17 mouse cellular contexts compared by ENCODE assay signal in the genomic region with DNA sequence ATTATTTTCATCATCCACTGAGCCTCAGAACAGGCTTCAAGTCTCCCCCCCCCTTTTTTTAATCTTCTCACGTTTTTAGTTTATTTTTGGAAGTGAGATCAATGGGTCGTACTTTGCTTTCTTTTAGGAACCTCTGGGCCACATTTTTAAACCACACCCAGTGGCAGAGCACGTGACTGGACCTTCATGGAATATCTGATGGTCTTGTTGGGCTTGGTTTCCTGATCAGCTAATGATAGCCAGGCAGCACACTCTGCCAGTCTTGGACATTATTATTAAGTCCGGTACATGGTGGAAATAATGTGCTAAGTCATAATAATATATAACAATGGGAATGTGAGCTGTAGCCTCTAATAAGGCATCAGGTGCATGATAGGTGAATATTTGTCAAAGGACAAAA.
A peak's percentile ranks its signal among the peaks of the same experiment; 100 is the strongest.
DNase-seq lines count a peak whose midpoint lies in the region; ATAC-seq and TF ChIP-seq lines count a peak whose summit lies in the region.
"Had no signal": no experiment of that assay in that cellular context is flagged by ENCODE, and none has a peak within 500 bp of the region (broad histone marks: within the 10 kb centered on the region; RNA-seq: fewer than 3 reads in every experiment).

No protein-coding gene starts in this region.

- H3K9ac ChIP-seq in lung, postnatal 0 days (replicated peaks; ENCODE audit: low read depth), result no peak overlapping the region
- H3K9ac ChIP-seq in intestine, embryonic 16.5 days (ENCODE audit: low read depth, low read length), result no peak overlapping the region
- H3K9ac ChIP-seq: embryonic facial prominence, embryonic 15.5 days; hindbrain, embryonic 15.5 days had no signal

- no peak for TF ChIP-seq POLR2A in lung, adult 2 months (IDR thresholded peaks at IDR 0.05; ENCODE audit: borderline replicate concordance, extremely low read depth, low read depth, low read length)

- H3K27me3 ChIP-seq in lung, postnatal 0 days (replicated peaks; ENCODE audit: insufficient read depth, low read length), result no peaks in the 10 kb centered on the region
- no peaks in the 10 kb centered on the region for H3K27me3 ChIP-seq in intestine, embryonic 16.5 days (replicated peaks; ENCODE audit: control insufficient read depth, insufficient read depth, low read length)
- H3K27me3 ChIP-seq: embryonic facial prominence, embryonic 15.5 days; hindbrain, embryonic 15.5 days had no signal

- ATAC-seq in lung, postnatal 0 days, result peak; percentile 57
- ATAC-seq in intestine, embryonic 16.5 days, result no peak
- ATAC-seq: forebrain, embryonic 14.5 days had no signal

- no peak overlapping the region for H3K27ac ChIP-seq in lung, postnatal 0 days (ENCODE audit: low read length)
- no peak overlapping the region for H3K27ac ChIP-seq in intestine, embryonic 16.5 days (ENCODE audit: low read length)
- H3K27ac ChIP-seq: embryonic facial prominence, embryonic 15.5 days; forebrain, embryonic 10.5 days; hindbrain, embryonic 10.5 days; hindbrain, embryonic 15.5 days had no signal

- no peak overlapping the region for H3K4me3 ChIP-seq in lung, postnatal 0 days (ENCODE audit: low read depth, low read length)
- H3K4me3 ChIP-seq in lung, adult 2 months (replicated peaks; ENCODE audit: extremely low read depth, low read depth, low read length), result no peak overlapping the region
- no peak overlapping the region for H3K4me3 ChIP-seq in intestine, embryonic 16.5 days (ENCODE audit: low read length)
- H3K4me3 ChIP-seq: embryonic facial prominence, embryonic 15.5 days; erythroblast, embryonic 14.5 days; forebrain, embryonic 10.5 days; hindbrain, embryonic 10.5 days; hindbrain, embryonic 15.5 days had no signal

- TF ChIP-seq CTCF in lung, postnatal 0 days (IDR thresholded peaks at IDR 0.05), result no peak
- TF ChIP-seq CTCF in lung, adult 2 months (IDR thresholded peaks at IDR 0.05; ENCODE audit: insufficient read depth, low read length), result no peak

- TF ChIP-seq EP300 in lung, postnatal 0 days (IDR thresholded peaks at IDR 0.05), result peak; percentile 88

- H3K4me2 ChIP-seq in lung, postnatal 0 days (replicated peaks; ENCODE audit: low read depth, low read length), result no peak overlapping the region
- no peak overlapping the region for H3K4me2 ChIP-seq in intestine, embryonic 16.5 days (ENCODE audit: low read depth, low read length)
- H3K4me2 ChIP-seq: embryonic facial prominence, embryonic 15.5 days; hindbrain, embryonic 15.5 days had no signal

- DNase-seq in heart, adult 8-10 months (ENCODE audit: low spot score), result peak; percentile 28
- no peak for DNase-seq in heart, postnatal 4 days
- peak; percentile 42 for DNase-seq in lung, postnatal 0 days (ENCODE audit: low spot score)
- DNase-seq in lung, adult 2 months, result no peak
- peak; percentile 71 for DNase-seq in lung, postnatal 25 days (ENCODE audit: low spot score)
- DNase-seq: adrenal gland, adult 2 months; adrenal gland, postnatal 25 days; cerebellum, adult 2 months; cerebellum, postnatal 10 days; heart, postnatal 10 days had no signal

- no peaks in the 10 kb centered on the region for H3K4me1 ChIP-seq in lung, postnatal 0 days (ENCODE audit: insufficient read depth, low read depth, low read length)
- H3K4me1 ChIP-seq in lung, adult 2 months (ENCODE audit: control insufficient read depth, insufficient read depth, low read length), result peaks cover 10% of the 10 kb centered on the region; the same call in 1 of the 2 replicates
- H3K4me1 ChIP-seq in intestine, embryonic 16.5 days (ENCODE audit: control insufficient read depth, insufficient read depth, low read length), result no peaks in the 10 kb centered on the region
- H3K4me1 ChIP-seq: embryonic facial prominence, embryonic 15.5 days; forebrain, embryonic 10.5 days; hindbrain, embryonic 10.5 days; hindbrain, embryonic 15.5 days had no signal

- H3K9me3 ChIP-seq in lung, postnatal 0 days (ENCODE audit: low read length), result no peaks in the 10 kb centered on the region
- H3K9me3 ChIP-seq in intestine, embryonic 16.5 days (ENCODE audit: control insufficient read depth, low read length), result no peaks in the 10 kb centered on the region
- H3K9me3 ChIP-seq: embryonic facial prominence, embryonic 15.5 days; forebrain, embryonic 10.5 days; hindbrain, embryonic 10.5 days; hindbrain, embryonic 15.5 days had no signal

- H3K36me3 ChIP-seq in lung, postnatal 0 days (ENCODE audit: insufficient read depth, low read length), result no peaks in the 10 kb centered on the region
- no peaks in the 10 kb centered on the region for H3K36me3 ChIP-seq in intestine, embryonic 16.5 days (ENCODE audit: control insufficient read depth, insufficient read depth, low read length)
- H3K36me3 ChIP-seq: embryonic facial prominence, embryonic 15.5 days; forebrain, embryonic 10.5 days; hindbrain, embryonic 10.5 days; hindbrain, embryonic 15.5 days had no signal

- WGBS in lung, postnatal 0 days, result 48% methylated on average over 4 of the region's 4 CpGs
- WGBS in lung, adult 2 months, result 38% methylated on average over 4 of the region's 4 CpGs
- 71% methylated on average over 4 of the region's 4 CpGs for WGBS in intestine, embryonic 16.5 days

Comparison
In these comparisons a context has a peak if more than half of its experiments do, and no peak if none do; other contexts are left out.
1. DNase-seq: peak in heart, adult 8-10 months (single experiment), lung, postnatal 0 days (single experiment) and lung, postnatal 25 days (single experiment); none in heart, postnatal 4 days (single experiment) and lung, adult 2 months (single experiment).